ENCODE assay signal across 20 mouse cellular contexts in the genomic region with DNA sequence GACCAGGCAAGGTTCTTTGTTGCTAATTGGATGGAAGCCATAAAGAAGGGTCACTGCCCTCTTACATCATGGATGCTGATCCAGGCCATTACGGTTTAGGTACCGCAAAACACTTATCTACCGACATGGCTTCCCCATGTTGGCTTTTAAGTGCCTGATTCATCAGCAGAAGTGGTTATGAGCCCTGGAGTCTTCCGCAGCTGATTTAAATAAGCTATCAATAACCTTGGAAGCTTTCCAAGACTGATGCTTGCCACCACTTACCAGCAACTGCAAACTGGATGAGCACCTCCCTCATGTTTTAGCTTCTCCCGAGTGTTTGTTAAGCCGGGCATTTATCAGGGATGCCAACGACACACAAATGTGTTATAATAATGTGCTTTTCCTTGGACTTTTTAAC. TPM values are rescaled to one million over a fixed set of nuclear protein-coding genes. Genes with fewer than 3 reads are reported as not detected.
A peak's percentile ranks its signal among the peaks of the same experiment; 100 is the strongest.
DNase-seq lines count a peak whose midpoint lies in the region; ATAC-seq lines count a peak whose summit lies in the region.
"Had no signal": no experiment of that assay in that cellular context is flagged by ENCODE, and none has a peak within 500 bp of the region (broad histone marks: within the 10 kb centered on the region; RNA-seq: fewer than 3 reads in every experiment).

No protein-coding gene starts in this region.

- no peaks in the 10 kb centered on the region for H3K36me3 ChIP-seq in forebrain, embryonic 16.5 days (ENCODE audit: control insufficient read depth, insufficient read depth)
- H3K36me3 ChIP-seq in forebrain, embryonic 12.5 days (replicated peaks): no peaks in the 10 kb centered on the region
- H3K36me3 ChIP-seq in neural tube, embryonic 11.5 days (ENCODE audit: control insufficient read depth, insufficient read depth, low read length): no peaks in the 10 kb centered on the region
- H3K36me3 ChIP-seq in limb, embryonic 10.5 days: no peaks in the 10 kb centered on the region
- H3K36me3 ChIP-seq: embryonic facial prominence, embryonic 12.5 days; heart, embryonic 15.5 days had no signal

- H3K9ac ChIP-seq in forebrain, embryonic 16.5 days (replicated peaks; ENCODE audit: low read depth, low read length): no peak overlapping the region
- H3K9ac ChIP-seq in forebrain, embryonic 12.5 days: no peak overlapping the region
- H3K9ac ChIP-seq in neural tube, embryonic 11.5 days (ENCODE audit: low read length): no peak overlapping the region
- H3K9ac ChIP-seq: embryonic facial prominence, embryonic 12.5 days; forebrain, postnatal 0 days; heart, embryonic 15.5 days; hindbrain, embryonic 14.5 days had no signal

- no peak for DNase-seq in neural tube, embryonic 11.5 days (ENCODE audit: low spot score)
- no peak for DNase-seq in neural tube, embryonic 10.5 days (ENCODE audit: extremely low spot score, low spot score)
- DNase-seq in brain, adult 2 months (ENCODE audit: low read depth, low spot score): peak; percentile 43
- no peak for DNase-seq in limb, embryonic 10.5 days (ENCODE audit: low spot score)
- DNase-seq: adrenal gland, adult 8-10 months; adrenal gland, postnatal 36 days; cerebellum, adult 11-12 months; cerebellum, adult 9-10 months; cerebellum, postnatal 25 days; forebrain, postnatal 0 days; gastrocnemius, postnatal 14 days; heart, adult 2 months; heart, postnatal 14 days had no signal

- H3K4me3 ChIP-seq in forebrain, embryonic 16.5 days (replicated peaks; ENCODE audit: low read length): no peak overlapping the region
- H3K4me3 ChIP-seq in forebrain, embryonic 12.5 days (replicated peaks): no peak overlapping the region
- no peak overlapping the region for H3K4me3 ChIP-seq in neural tube, embryonic 11.5 days (ENCODE audit: low read depth, low read length)
- H3K4me3 ChIP-seq in limb, embryonic 10.5 days: no peak overlapping the region
- H3K4me3 ChIP-seq: embryonic facial prominence, embryonic 12.5 days; heart, adult 2 months; heart, embryonic 15.5 days had no signal

- H3K27me3 ChIP-seq in forebrain, embryonic 16.5 days (replicated peaks; ENCODE audit: control insufficient read depth, insufficient read depth, low read length): no peaks in the 10 kb centered on the region
- H3K27me3 ChIP-seq in forebrain, embryonic 12.5 days: no peaks in the 10 kb centered on the region
- H3K27me3 ChIP-seq in neural tube, embryonic 11.5 days (ENCODE audit: control insufficient read depth, insufficient read depth, low read length): no peaks in the 10 kb centered on the region
- H3K27me3 ChIP-seq in limb, embryonic 10.5 days (ENCODE audit: low read depth, poor library complexity, severe bottlenecking): no peaks in the 10 kb centered on the region
- H3K27me3 ChIP-seq: CH12.LX; embryonic facial prominence, embryonic 12.5 days; heart, embryonic 15.5 days had no signal

- H3K9me3 ChIP-seq in forebrain, embryonic 16.5 days (ENCODE audit: control insufficient read depth, low read length): no peaks in the 10 kb centered on the region
- H3K9me3 ChIP-seq in forebrain, embryonic 12.5 days: no peaks in the 10 kb centered on the region
- H3K9me3 ChIP-seq in neural tube, embryonic 11.5 days (ENCODE audit: control insufficient read depth, low read length): no peaks in the 10 kb centered on the region
- no peaks in the 10 kb centered on the region for H3K9me3 ChIP-seq in limb, embryonic 10.5 days (replicated peaks)
- H3K9me3 ChIP-seq: embryonic facial prominence, embryonic 12.5 days; heart, embryonic 15.5 days had no signal

- H3K27ac ChIP-seq in forebrain, embryonic 16.5 days (ENCODE audit: low read length): no peak overlapping the region
- no peak overlapping the region for H3K27ac ChIP-seq in forebrain, embryonic 12.5 days
- peak overlapping the region; percentile 27; the same call in 1 of the 2 replicates for H3K27ac ChIP-seq in neural tube, embryonic 11.5 days (ENCODE audit: low read depth, low read length)
- H3K27ac ChIP-seq in limb, embryonic 10.5 days: no peak overlapping the region
- H3K27ac ChIP-seq: embryonic facial prominence, embryonic 12.5 days; heart, adult 2 months; heart, embryonic 15.5 days; hindbrain, embryonic 14.5 days had no signal

- peaks cover 9% of the 10 kb centered on the region for H3K4me1 ChIP-seq in forebrain, embryonic 16.5 days (replicated peaks; ENCODE audit: control insufficient read depth, insufficient read depth, low read length)
- H3K4me1 ChIP-seq in forebrain, embryonic 12.5 days: no peaks in the 10 kb centered on the region
- H3K4me1 ChIP-seq in neural tube, embryonic 11.5 days (ENCODE audit: control insufficient read depth, insufficient read depth, low read length): no peaks in the 10 kb centered on the region
- peaks cover 5% of the 10 kb centered on the region; the same call in 1 of the 2 replicates for H3K4me1 ChIP-seq in limb, embryonic 10.5 days
- H3K4me1 ChIP-seq: embryonic facial prominence, embryonic 12.5 days had no signal

- 56% methylated on average over 7 of the region's 7 CpGs for WGBS in forebrain, embryonic 16.5 days
- 76% methylated on average over 7 of the region's 7 CpGs for WGBS in forebrain, embryonic 12.5 days
- 78% methylated on average over 7 of the region's 7 CpGs for WGBS in neural tube, embryonic 11.5 days
- WGBS in limb, embryonic 10.5 days: 93% methylated on average over 7 of the region's 7 CpGs

- no peak overlapping the region for H3K4me2 ChIP-seq in forebrain, embryonic 16.5 days (ENCODE audit: low read length)
- H3K4me2 ChIP-seq in forebrain, embryonic 12.5 days: no peak overlapping the region
- H3K4me2 ChIP-seq in neural tube, embryonic 11.5 days (ENCODE audit: low read depth): no peak overlapping the region
- H3K4me2 ChIP-seq: embryonic facial prominence, embryonic 12.5 days; heart, embryonic 11.5 days; heart, embryonic 15.5 days; hindbrain, embryonic 14.5 days had no signal

- peak; percentile 38; the same call in 1 of the 2 replicates for ATAC-seq in forebrain, embryonic 16.5 days
- no peak for ATAC-seq in forebrain, embryonic 12.5 days (ENCODE audit: low FRiP score)
- ATAC-seq in neural tube, embryonic 11.5 days (ENCODE audit: insufficient read depth, low FRiP score, low TSS enrichment): no peak
- ATAC-seq: forebrain, postnatal 0 days had no signal

RNA-seq across cellular contexts. Expression of gene Fry, which starts 12.7 kb away (rescaled TPM):
- 35.1 and 45.4 TPM in 2 replicates for polyA plus RNA-seq in forebrain, embryonic 16.5 days (2015; fragmentation: Nextera tagmentation; extraction: Ambion mirVana)
- polyA plus RNA-seq in forebrain, embryonic 12.5 days (2016; fragmentation: Nextera tagmentation; extraction: Ambion mirVana): 15.2 and 18.2 TPM in 2 replicates
- 21.1 and 23.9 TPM in 2 replicates for polyA plus RNA-seq in neural tube, embryonic 11.5 days (2014; fragmentation: Nextera tagmentation; extraction: Ambion mirVana)
- 3.2 and 3.3 TPM in 2 replicates for polyA plus RNA-seq in limb, embryonic 10.5 days (2016; fragmentation: Nextera tagmentation; extraction: Ambion mirVana)
